Mouse (Mus musculus) limb, embryonic 10.5 days (tissue): ENCODE results near the gene Anapc5. TPM values are rescaled to one million over a fixed set of nuclear protein-coding genes. Genes with fewer than 3 reads are reported as not detected.

ENCODE experiments used
- DNase-seq: peaks from one replicate; pipeline ENCODE4 v3.0.0-alpha.2; 2017; ENCODE audit warnings: low spot score
- H3K27ac ChIP-seq: fragments of 300-500 bp; sonication (generic); 2 replicates; pipeline ENCODE4 v1.5.1; 2016; ENCODE audit warnings: mild to moderate bottlenecking
- H3K27me3 ChIP-seq: fragments of 300-500 bp; sonication (generic); 2 replicates; pipeline ENCODE4 v1.6.1; 2016; ENCODE audit warnings: low read depth, mild to moderate bottlenecking; ENCODE audit not compliant: poor library complexity, severe bottlenecking
- H3K36me3 ChIP-seq: fragments of 300-500 bp; sonication (generic); 2 replicates; pipeline ENCODE4 v1.6.1; 2016; ENCODE audit warnings: mild to moderate bottlenecking, moderate library complexity
- H3K4me1 ChIP-seq: fragments of 300-500 bp; sonication (generic); 2 replicates; pipeline ENCODE4 v1.6.1; 2016
- H3K4me3 ChIP-seq: fragments of 300-500 bp; sonication (generic); 2 replicates; pipeline ENCODE4 v1.5.1; 2016; ENCODE audit warnings: mild to moderate bottlenecking, moderate library complexity
- H3K9me3 ChIP-seq: fragments of 300-500 bp; sonication (generic); replicated peaks from 2 replicates; pipeline ENCODE4 v1.6.1; 2016; ENCODE audit warnings: mild to moderate bottlenecking
- WGBS: fragments of 180-500 bp; shearing (Covaris S2); methylation state at CpG from one replicate; pipeline ENCODE4 v1.1.7; 2016; 5-methylcytosine and 5-hydroxymethylcytosine counted together
- polyA plus RNA-seq: library from polyadenylated mRNA; unstranded; fragments of >200 nt; fragmentation: Nextera tagmentation; extraction: Ambion mirVana; gene quantifications from 2 replicates; pipeline ENCODE4 v1.2.1, GENCODE M21; 2016

The Anapc5 gene
- polyA plus RNA-seq, result 489 and 505 TPM in 2 replicates

- peaks cover 36% of the 10 kb centered on the region for H3K36me3 ChIP-seq
- H3K4me1 ChIP-seq, result peaks cover 7% of the 10 kb centered on the region
- H3K9me3 ChIP-seq, result no peaks in the 10 kb centered on the region
- H3K27ac ChIP-seq, result peak within 1 kb of the TSS; percentile 98
- DNase-seq, result peak; percentile 92
- H3K27me3 ChIP-seq, result no peaks in the 10 kb centered on the region
- WGBS, result under 1% methylated on average over 55 of the region's 55 CpGs
- peak within 1 kb of the TSS; percentile 85 for H3K4me3 ChIP-seq
Observed at GRCm38 (mm10) chr5:122820777-122821523, at the start of gene Anapc5. Gene Anapc5 (minus strand): TSS chr5:122821339.

- DNase-seq, result no peak
- Histone ChIP-seq H3K4me3 (no peak overlapping the region), H3K27ac (no peak overlapping the region), H3K27me3 (no peaks in the 10 kb centered on the region), H3K36me3 (peaks cover 80% of the 10 kb centered on the region), H3K4me1 (no peaks in the 10 kb centered on the region), H3K9me3 (no peaks in the 10 kb centered on the region)
- WGBS, result 91% methylated on average over 2 of the region's 2 CpGs
Observed at GRCm38 (mm10) chr5:122863053-122863452, 41.9 kb upstream of the Anapc5 start.

GRCm38 (mm10) chr5:122855858-122856257 lies 34.7 kb upstream of the Anapc5 start:
- Histone ChIP-seq H3K36me3 (peaks cover 30% of the 10 kb centered on the region), H3K27ac (no peak overlapping the region), H3K9me3 (no peaks in the 10 kb centered on the region), H3K27me3 (no peaks in the 10 kb centered on the region), H3K4me3 (no peak overlapping the region), H3K4me1 (peaks cover 8% of the 10 kb centered on the region)
- 82% methylated on average over 3 of the region's 3 CpGs for whole genome bisulfite sequencing
- DNase-seq, result no peak

GRCm38 (mm10) chr5:122852611-122853010 lies 31.5 kb upstream of the Anapc5 start:
- no peak for DNase-seq
- Histone ChIP-seq H3K4me1 (peaks cover 22% of the 10 kb centered on the region), H3K27me3 (no peaks in the 10 kb centered on the region), H3K36me3 (peaks cover 20% of the 10 kb centered on the region), H3K9me3 (no peaks in the 10 kb centered on the region), H3K4me3 (no peak overlapping the region), H3K27ac (no peak overlapping the region)
- 82% methylated on average over 2 of the region's 2 CpGs for WGBS

- Histone ChIP-seq H3K27me3 (no peaks in the 10 kb centered on the region), H3K36me3 (no peaks in the 10 kb centered on the region), H3K4me3 (peak overlapping the region; percentile 93), H3K4me1 (peaks cover 22% of the 10 kb centered on the region), H3K27ac (peak overlapping the region; percentile 93), H3K9me3 (no peaks in the 10 kb centered on the region)
- 1% methylated on average over 38 of the region's 38 CpGs for WGBS
- no peak for DNase-seq
Observed at GRCm38 (mm10) chr5:122850319-122851002, 29.3 kb upstream of the Anapc5 start.

GRCm38 (mm10) chr5:122849521-122850318 lies 28.6 kb upstream of the Anapc5 start, which contains the start of gene Rnf34:
Gene Rnf34 (plus strand): TSS chr5:122850048.
- Histone ChIP-seq H3K9me3 (no peaks in the 10 kb centered on the region), H3K27me3 (no peaks in the 10 kb centered on the region), H3K4me1 (peaks cover 22% of the 10 kb centered on the region), H3K4me3 (peak within 1 kb of the TSS; percentile 93), H3K27ac (peak within 1 kb of the TSS; percentile 93), H3K36me3 (no peaks in the 10 kb centered on the region)
- 1% methylated on average over 61 of the region's 61 CpGs for WGBS
- DNase-seq, result peak; percentile 97

- Histone ChIP-seq H3K4me1 (no peaks in the 10 kb centered on the region), H3K4me3 (no peak overlapping the region), H3K9me3 (no peaks in the 10 kb centered on the region), H3K27ac (no peak overlapping the region), H3K36me3 (no peaks in the 10 kb centered on the region), H3K27me3 (no peaks in the 10 kb centered on the region)
- no peak for DNase-seq
- 90% methylated on average over 5 of the region's 5 CpGs for WGBS
Observed at GRCm38 (mm10) chr5:122843799-122844198, 22.7 kb upstream of the Anapc5 start.

GRCm38 (mm10) chr5:122841126-122841525 lies 20.0 kb upstream of the Anapc5 start:
- Histone ChIP-seq H3K36me3 (no peaks in the 10 kb centered on the region), H3K9me3 (no peaks in the 10 kb centered on the region), H3K4me1 (no peaks in the 10 kb centered on the region), H3K27me3 (no peaks in the 10 kb centered on the region), H3K27ac (no peak overlapping the region), H3K4me3 (no peak overlapping the region)
- DNase-seq, result no peak
- whole genome bisulfite sequencing, result 80% methylated on average over 2 of the region's 2 CpGs

GRCm38 (mm10) chr5:122832996-122833395 lies 11.9 kb upstream of the Anapc5 start:
- H3K9me3 ChIP-seq, result no peaks in the 10 kb centered on the region
- H3K4me1 ChIP-seq, result no peaks in the 10 kb centered on the region
- no peaks in the 10 kb centered on the region for H3K27me3 ChIP-seq
- DNase-seq, result no peak
- H3K27ac ChIP-seq, result no peak overlapping the region
- WGBS, result 83% methylated on average over 10 of the region's 10 CpGs
- no peak overlapping the region for H3K4me3 ChIP-seq
- no peaks in the 10 kb centered on the region for H3K36me3 ChIP-seq

- WGBS, result 88% methylated on average over 10 of the region's 10 CpGs
- H3K4me1 ChIP-seq, result no peaks in the 10 kb centered on the region
- no peaks in the 10 kb centered on the region for H3K9me3 ChIP-seq
- no peak overlapping the region for H3K27ac ChIP-seq
- DNase-seq, result no peak
- no peaks in the 10 kb centered on the region for H3K36me3 ChIP-seq
- H3K27me3 ChIP-seq, result no peaks in the 10 kb centered on the region
- H3K4me3 ChIP-seq, result no peak overlapping the region
Observed at GRCm38 (mm10) chr5:122832536-122832935, 11.4 kb upstream of the Anapc5 start.

GRCm38 (mm10) chr5:122825099-122825498 lies 4.0 kb upstream of the Anapc5 start:
- DNase-seq, result no peak
- Histone ChIP-seq H3K4me1 (peaks cover 3% of the 10 kb centered on the region), H3K36me3 (no peaks in the 10 kb centered on the region), H3K4me3 (no peak overlapping the region), H3K27me3 (no peaks in the 10 kb centered on the region), H3K9me3 (no peaks in the 10 kb centered on the region), H3K27ac (no peak overlapping the region)
- WGBS, result 86% methylated on average over 8 of the region's 8 CpGs

- Histone ChIP-seq H3K4me1 (peaks cover 7% of the 10 kb centered on the region), H3K36me3 (peaks cover under 1% of the 10 kb centered on the region), H3K9me3 (no peaks in the 10 kb centered on the region), H3K27ac (no peak overlapping the region), H3K27me3 (no peaks in the 10 kb centered on the region), H3K4me3 (no peak overlapping the region)
- 74% methylated on average over 6 of the region's 6 CpGs for WGBS
- no peak for DNase-seq
Observed at GRCm38 (mm10) chr5:122824450-122824849, 3.3 kb upstream of the Anapc5 start.

GRCm38 (mm10) chr5:122823976-122824375 lies 2.8 kb upstream of the Anapc5 start:
- no peak overlapping the region for H3K27ac ChIP-seq
- no peaks in the 10 kb centered on the region for H3K27me3 ChIP-seq
- H3K36me3 ChIP-seq, result peaks cover 6% of the 10 kb centered on the region
- no peaks in the 10 kb centered on the region for H3K9me3 ChIP-seq
- WGBS, result 76% methylated on average over 1 of the region's 1 CpGs
- no peak overlapping the region for H3K4me3 ChIP-seq
- H3K4me1 ChIP-seq, result peaks cover 7% of the 10 kb centered on the region
- DNase-seq, result no peak
